In genomic region chr2:180566240-180566913, GRCm38 (mm10) we compare ENCODE assay signal across 9 mouse cellular contexts. TPM values are rescaled to one million over a fixed set of nuclear protein-coding genes. Genes with fewer than 3 reads are reported as not detected.
DNase-seq lines count a peak whose midpoint lies in the region; ATAC-seq and TF ChIP-seq lines count a peak whose summit lies in the region.
"Had no signal": no experiment of that assay in that cellular context is flagged by ENCODE, and none has a peak within 500 bp of the region (broad histone marks: within the 10 kb centered on the region; RNA-seq: fewer than 3 reads in every experiment).

No protein-coding gene starts in this region.

- WGBS in liver, embryonic 12.5 days (ENCODE audit: insufficient replicate concordance) = 32% methylated on average over 13 of the region's 13 CpGs
- 18% methylated on average over 13 of the region's 13 CpGs for WGBS in lung, embryonic 14.5 days

- H3K9ac ChIP-seq in liver, embryonic 12.5 days = no peak overlapping the region
- H3K9ac ChIP-seq in lung, embryonic 14.5 days = no peak overlapping the region
- H3K9ac ChIP-seq: heart, embryonic 13.5 days had no signal

- no peaks in the 10 kb centered on the region for H3K9me3 ChIP-seq in liver, embryonic 12.5 days (replicated peaks)
- no peaks in the 10 kb centered on the region for H3K9me3 ChIP-seq in lung, embryonic 14.5 days (ENCODE audit: low read depth, low read length)
- H3K9me3 ChIP-seq: heart, embryonic 13.5 days had no signal

- H3K27ac ChIP-seq in liver, embryonic 12.5 days = no peak overlapping the region
- H3K27ac ChIP-seq in lung, embryonic 14.5 days (ENCODE audit: low read depth) = no peak overlapping the region
- H3K27ac ChIP-seq: heart, embryonic 13.5 days had no signal

- no peak for ATAC-seq in liver, embryonic 12.5 days
- ATAC-seq in lung, embryonic 14.5 days (ENCODE audit: insufficient read depth) = peak; percentile 61

- DNase-seq in liver (peak; percentile 73), MEL-GATA-1-ER (ENCODE audit: extremely low read depth, low read depth) (peak; percentile 35)
- peak; percentile 76 for DNase-seq in brain, embryonic 14.5 days (ENCODE audit: low read depth)
- DNase-seq in gastrocnemius, postnatal 14 days = peak; percentile 45
- DNase-seq in lung, embryonic 14.5 days = peak; percentile 92
- peak; percentile 37 to 77 for DNase-seq in spleen, postnatal 4 days (ENCODE audit: low spot score in 2 of 2)
- DNase-seq in left cerebral cortex, postnatal 36 days (ENCODE audit: low spot score in 2 of 2) = no peak

- H3K36me3 ChIP-seq in liver, embryonic 12.5 days = no peaks in the 10 kb centered on the region
- H3K36me3 ChIP-seq in lung, embryonic 14.5 days (ENCODE audit: insufficient read depth) = no peaks in the 10 kb centered on the region
- H3K36me3 ChIP-seq: heart, embryonic 13.5 days had no signal

- H3K27me3 ChIP-seq in liver, embryonic 12.5 days (replicated peaks) = peaks cover 4% of the 10 kb centered on the region; the same call in 1 of the 2 replicates
- no peaks in the 10 kb centered on the region for H3K27me3 ChIP-seq in lung, embryonic 14.5 days (ENCODE audit: insufficient read depth, low read length)

- no peak for TF ChIP-seq POLR2A in brain, embryonic 14.5 days (IDR thresholded peaks at IDR 0.05; ENCODE audit: borderline replicate concordance, extremely low read depth, insufficient read depth, insufficient read length, poor library complexity, severe bottlenecking)

- H3K4me1 ChIP-seq in liver, embryonic 12.5 days = no peaks in the 10 kb centered on the region
- H3K4me1 ChIP-seq in lung, embryonic 14.5 days (ENCODE audit: insufficient read depth) = peaks cover 8% of the 10 kb centered on the region

- intact Hi-C loops in gastrocnemius, postnatal 14 days (cut with DNase I; ENCODE audit: low total_unique reads) = no loop called here
- intact Hi-C loops in left cerebral cortex, postnatal 36 days (cut with DNase I) = no loop called here

- TF ChIP-seq CTCF in brain, embryonic 14.5 days (IDR thresholded peaks at IDR 0.05; ENCODE audit: borderline replicate concordance, extremely low read depth, insufficient read depth, insufficient read length) = peak; percentile 70
- peak; percentile 83 for TF ChIP-seq CTCF in lung, embryonic 14.5 days (IDR thresholded peaks at IDR 0.05; ENCODE audit: low read depth)

- H3K4me2 ChIP-seq in liver, embryonic 12.5 days = no peak overlapping the region
- H3K4me2 ChIP-seq in lung, embryonic 14.5 days = no peak overlapping the region
- H3K4me2 ChIP-seq: heart, embryonic 13.5 days had no signal

- no peak overlapping the region for H3K4me3 ChIP-seq in liver, embryonic 12.5 days
- no peak overlapping the region for H3K4me3 ChIP-seq in lung, embryonic 14.5 days (ENCODE audit: low read depth, low read length)
- H3K4me3 ChIP-seq: heart, embryonic 13.5 days had no signal

RNA-seq across cellular contexts. Expression of gene Mrgbp, which starts 14.7 kb away (rescaled TPM):
- polyA plus RNA-seq in liver, embryonic 12.5 days (2016; fragmentation: Nextera tagmentation; extraction: Ambion mirVana) = 15.2 and 15.6 TPM in 2 replicates
- 54.3 and 69.8 TPM in 2 replicates for polyA plus RNA-seq in brain, embryonic 14.5 days (2012; rRNA removed)
- 1 to 10 TPM; 4.7 to 5.3 TPM for total RNA-seq in gastrocnemius, postnatal 14 days (2021)
- 34.7 and 39.0 TPM in 2 replicates for polyA plus RNA-seq in lung, embryonic 14.5 days (2014; fragmentation: Nextera tagmentation; extraction: Ambion mirVana)
- 10 to 100 TPM; 15.3 to 17.7 TPM for total RNA-seq in left cerebral cortex, postnatal 36 days (2021)

RNA-seq across cellular contexts. Expression of gene Ogfr, which starts 22.7 kb away (rescaled TPM):
- polyA plus RNA-seq in liver, embryonic 12.5 days (2016; fragmentation: Nextera tagmentation; extraction: Ambion mirVana) = 31.6 and 32.5 TPM in 2 replicates
- 75.6 and 105 TPM in 2 replicates for polyA plus RNA-seq in brain, embryonic 14.5 days (2012; rRNA removed)
- 10 to 100 TPM; 22.5 to 25.2 TPM for total RNA-seq in gastrocnemius, postnatal 14 days (2021)
- polyA plus RNA-seq in lung, embryonic 14.5 days (2014; fragmentation: Nextera tagmentation; extraction: Ambion mirVana) = 71.6 and 79.2 TPM in 2 replicates
- total RNA-seq in left cerebral cortex, postnatal 36 days (2021) = 10 to 100 TPM; 36.7 to 38.0 TPM

RNA-seq across cellular contexts. Expression of gene Col9a3, which starts 31.2 kb away (rescaled TPM):
- polyA plus RNA-seq in liver, embryonic 12.5 days (2016; fragmentation: Nextera tagmentation; extraction: Ambion mirVana) = 2.4 and 2.9 TPM in 2 replicates
- 31.5 and 37.5 TPM in 2 replicates for polyA plus RNA-seq in brain, embryonic 14.5 days (2012; rRNA removed)
- under 1 TPM; 0.29 to 0.97 TPM for total RNA-seq in gastrocnemius, postnatal 14 days (2021)
- 24.2 and 29.0 TPM in 2 replicates for polyA plus RNA-seq in lung, embryonic 14.5 days (2014; fragmentation: Nextera tagmentation; extraction: Ambion mirVana)
- 1 to 10 TPM; 8.2 to 9.2 TPM for total RNA-seq in left cerebral cortex, postnatal 36 days (2021)

Comparison
In these comparisons a context has a peak if more than half of its experiments do, and no peak if none do; other contexts are left out.
1. DNase-seq: peak in liver (single experiment), MEL-GATA-1-ER (single experiment), brain, embryonic 14.5 days (single experiment), gastrocnemius, postnatal 14 days (single experiment), lung, embryonic 14.5 days (single experiment) and spleen, postnatal 4 days (2 of 2); none in left cerebral cortex, postnatal 36 days (0 of 2).